Mouse (Mus musculus) WW6 (cell line): ENCODE measurements around the gene Nlrx1.

Experiments used
- DNase-seq: peaks from one replicate; pipeline ENCODE4 v3.0.0-alpha.2; 2013; ENCODE audit warnings: low read depth, low spot score

Nlrx1 gene

DNA sequence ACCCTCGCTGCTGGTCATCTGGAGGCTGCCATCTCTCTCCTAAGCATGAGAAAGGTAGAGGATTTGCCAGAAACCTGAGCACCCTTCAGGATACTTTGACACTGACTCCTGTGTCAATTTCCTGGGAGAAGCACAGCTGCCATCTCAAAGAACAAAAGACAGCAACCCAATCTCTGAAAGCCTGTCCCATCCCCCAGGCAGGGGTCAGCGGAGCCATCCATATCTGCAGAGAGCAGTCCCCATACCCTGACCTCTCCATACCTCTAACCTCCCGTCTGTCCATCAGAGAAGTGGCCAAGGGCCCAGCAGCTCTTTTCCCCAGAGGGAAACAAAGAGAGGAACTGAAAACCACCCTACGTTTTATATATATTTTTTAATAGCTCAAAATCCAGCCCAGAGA is 31.8 kb downstream of the Nlrx1 start:
- no peak for DNase-seq

DNA sequence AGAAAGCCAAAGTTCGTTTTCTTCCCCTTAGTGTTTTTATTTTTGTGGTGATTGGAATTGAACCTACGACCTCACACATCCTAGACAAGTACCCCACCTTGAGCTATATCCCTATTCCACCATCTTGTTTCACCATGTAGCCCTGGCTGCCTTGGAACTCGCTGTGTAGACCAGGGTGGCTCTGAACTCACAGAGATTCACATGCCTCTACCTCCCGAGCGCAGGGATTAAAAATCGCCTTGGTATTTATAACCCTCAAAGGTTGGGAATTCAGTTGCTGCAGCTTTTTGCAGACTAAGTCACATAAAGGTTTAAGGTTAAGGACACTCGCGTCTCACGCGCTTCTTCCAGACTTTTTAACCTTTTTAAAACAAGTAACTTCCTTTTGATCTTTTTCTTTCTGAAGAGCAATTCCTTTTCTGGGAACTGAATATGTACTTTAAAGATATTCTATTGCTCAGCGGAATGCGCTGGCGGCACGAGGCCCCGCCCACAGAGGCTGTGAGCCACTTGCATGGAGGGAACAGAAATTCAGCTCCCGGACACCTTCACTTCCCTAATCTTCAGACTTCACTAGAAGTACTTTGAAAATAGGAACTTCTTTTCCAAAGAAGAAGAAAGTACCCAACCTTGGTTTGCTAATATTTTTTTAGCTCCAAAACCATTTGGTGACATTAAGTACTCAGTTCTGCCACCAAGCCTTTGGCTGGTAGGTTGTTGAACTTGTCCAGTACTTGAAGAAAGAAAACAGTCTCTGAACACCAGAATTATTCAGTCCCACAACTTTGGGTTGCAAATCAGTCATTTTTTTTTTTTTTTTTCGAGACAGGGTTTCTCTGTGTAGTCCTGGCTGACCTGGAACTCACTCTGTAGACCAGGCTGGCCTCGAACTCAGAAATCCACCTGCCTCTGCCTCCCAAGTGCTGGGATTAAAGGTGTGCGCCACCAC is 33.6 kb downstream of the Nlrx1 start:
- no peak for DNase-seq

DNA sequence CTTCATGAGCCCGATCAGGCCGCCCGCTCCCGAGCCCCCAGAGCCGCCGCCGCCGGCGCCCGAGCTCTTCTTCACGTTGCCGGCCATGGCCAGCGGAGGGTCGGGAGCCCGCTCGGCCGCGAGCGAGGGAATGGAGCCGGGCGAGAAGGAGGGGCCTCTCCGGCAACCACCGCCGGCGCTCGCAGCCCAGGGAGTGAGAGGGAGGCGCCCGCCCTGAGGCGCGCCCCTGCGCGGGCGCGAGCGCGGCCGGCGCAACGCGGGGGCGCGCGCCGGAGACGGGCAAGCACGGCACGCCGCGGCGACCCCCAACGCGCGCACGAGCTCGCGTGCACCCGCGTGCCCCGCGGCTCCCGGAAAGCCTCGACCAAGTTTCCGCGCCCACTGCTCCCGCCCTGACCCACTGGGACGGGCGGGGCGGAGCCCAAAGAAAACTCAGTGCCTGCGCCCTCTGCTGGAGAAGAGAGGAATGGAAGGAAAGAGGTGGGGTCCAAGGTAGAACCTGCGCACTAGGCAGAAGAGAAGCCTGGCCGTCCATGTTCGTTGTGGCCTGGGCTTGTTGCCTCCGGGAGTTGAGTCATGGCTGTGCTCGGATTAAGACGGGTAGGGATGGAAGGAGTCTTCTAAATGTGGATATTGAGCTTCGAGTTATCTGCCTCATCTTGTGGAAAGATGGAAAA is 34.5 kb downstream of the Nlrx1 start, which contains the start of gene Cbl:
Cbl (minus strand) TSS at position 248 of the 677 bp plus-strand sequence.
- peak; percentile 94 for DNase-seq

DNA sequence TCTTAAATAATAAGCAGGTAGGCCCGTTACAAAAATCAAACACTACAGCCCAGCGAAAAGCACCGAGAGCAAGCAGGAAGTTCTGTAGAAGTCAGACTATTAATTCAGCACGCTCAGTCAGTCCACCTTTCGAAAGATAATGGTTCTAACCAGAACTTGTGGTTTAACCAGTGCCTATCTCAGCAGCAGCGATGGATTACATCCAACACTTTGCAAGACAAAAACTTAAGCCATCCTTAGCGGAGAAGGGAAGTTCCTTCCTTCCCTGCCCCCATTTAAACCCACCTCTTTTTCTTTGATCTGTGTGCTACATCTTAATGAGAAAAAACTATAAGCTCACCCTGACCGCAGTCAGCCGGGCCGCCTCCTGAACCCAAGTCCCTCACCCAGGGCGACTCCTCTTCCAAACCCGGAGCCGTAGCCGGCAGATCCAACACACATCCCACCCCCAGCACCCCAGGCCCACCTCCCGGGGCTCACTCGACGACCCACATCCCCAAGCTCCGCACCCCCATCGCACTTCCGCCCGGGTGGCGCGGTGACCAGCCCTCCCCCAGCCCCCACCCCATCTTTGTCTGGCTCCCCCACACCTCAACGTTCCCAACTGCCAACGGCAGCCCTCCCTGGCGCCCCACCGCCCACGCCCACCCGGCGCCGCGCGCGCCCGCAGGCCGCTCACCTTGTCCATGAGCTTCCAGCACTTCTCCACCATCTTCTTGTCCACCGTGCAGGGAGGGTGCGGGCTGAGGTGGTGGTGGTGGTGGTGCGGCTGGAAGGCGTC is 35.2 kb downstream of the Nlrx1 start:
- peak; percentile 46 for DNase-seq

DNA sequence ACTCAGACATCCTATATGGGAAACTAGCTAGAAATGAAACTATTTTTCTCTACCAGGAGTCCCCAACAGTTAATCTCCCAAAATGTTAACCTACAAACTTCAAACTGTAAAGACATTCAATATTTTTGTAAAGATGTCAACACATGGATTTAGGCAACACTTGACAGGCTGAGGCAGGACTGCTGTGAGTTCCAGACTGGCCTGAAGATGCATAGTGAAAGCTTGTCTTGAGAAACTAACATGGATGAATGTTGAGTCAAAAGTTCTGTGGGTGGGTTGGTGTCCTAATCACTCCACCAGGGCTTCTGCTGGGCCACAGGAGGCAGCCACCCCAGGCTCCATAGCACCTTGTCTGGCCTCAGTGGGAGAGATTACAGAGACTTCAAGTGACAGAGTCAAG is 36.8 kb downstream of the Nlrx1 start:
- no peak for DNase-seq

DNA sequence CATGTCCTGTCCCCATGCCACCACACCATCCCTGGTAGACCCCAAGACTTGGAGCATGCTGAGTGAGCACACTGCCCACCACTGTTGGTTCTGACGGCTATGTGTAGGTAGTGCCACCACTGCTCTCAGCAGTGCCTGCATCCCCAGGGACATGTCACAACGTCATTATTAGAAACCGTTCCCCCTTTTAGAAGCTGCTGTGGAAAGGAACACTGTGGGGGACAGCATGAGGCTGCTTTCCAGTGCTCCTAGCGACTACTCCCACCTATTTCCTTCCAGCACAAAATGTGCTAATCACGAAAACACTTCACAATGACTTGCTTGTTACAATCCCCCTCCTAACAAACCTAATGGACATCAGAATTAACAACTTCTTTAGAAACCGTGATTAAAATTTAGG is 42.4 kb downstream of the Nlrx1 start:
- DNase-seq, result no peak

DNA sequence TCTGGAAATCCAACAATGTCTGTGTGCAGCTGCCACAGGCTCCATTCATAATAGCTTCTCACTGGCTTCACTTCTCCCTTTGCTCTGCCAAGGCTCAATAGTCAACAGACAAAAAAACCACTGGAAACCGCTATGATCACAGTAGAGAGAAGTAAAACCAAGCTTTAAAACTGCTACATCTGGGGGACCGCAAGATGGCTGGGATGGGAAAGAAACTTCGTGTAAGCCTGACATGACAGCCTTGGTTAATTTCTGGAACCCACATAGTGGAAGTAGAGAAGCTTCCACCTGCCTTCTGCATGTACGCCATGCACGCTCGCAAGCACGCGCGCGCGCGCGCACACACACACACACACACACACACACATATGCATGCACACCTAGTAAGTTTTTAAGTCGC is 54.9 kb downstream of the Nlrx1 start:
- no peak for DNase-seq

DNA sequence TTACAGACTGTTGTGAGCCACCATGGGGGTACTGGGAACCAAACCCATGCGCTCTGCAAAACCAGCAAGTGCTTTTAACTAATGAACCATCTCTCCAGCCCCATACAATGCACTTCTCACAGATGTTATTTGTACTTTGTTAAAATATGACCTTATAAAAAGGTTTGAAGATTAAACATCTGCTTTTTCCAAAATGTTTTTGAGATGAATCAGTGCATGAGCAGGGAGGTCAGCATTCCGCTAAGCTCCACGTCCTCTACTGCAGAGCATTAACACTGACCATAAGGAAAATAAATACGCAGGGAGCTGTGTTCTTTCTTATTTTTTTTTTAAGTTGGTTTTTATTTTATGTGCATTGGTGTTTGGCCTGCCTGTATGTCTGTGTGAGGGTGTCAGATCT is 56.0 kb downstream of the Nlrx1 start:
- no peak for DNase-seq

DNA sequence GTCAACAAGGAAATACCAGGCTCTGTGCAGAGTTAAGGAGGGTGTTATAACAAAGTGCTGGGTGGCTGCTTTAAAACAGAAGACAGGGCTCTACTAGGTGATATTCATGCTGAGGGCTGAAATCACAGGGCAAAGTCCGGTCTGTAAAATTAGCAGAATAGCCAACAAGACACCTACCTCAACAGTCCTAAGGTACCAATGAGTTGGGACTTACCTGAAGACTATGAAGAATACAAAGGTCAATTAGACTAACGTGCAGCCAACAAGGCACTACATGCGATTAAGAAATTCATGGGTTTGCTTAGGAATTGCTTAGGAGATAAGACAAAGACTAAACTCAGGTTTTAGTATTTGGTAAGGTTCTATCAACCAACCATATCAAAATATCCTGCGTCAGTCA is 59.0 kb downstream of the Nlrx1 start:
- no peak for DNase-seq

DNA sequence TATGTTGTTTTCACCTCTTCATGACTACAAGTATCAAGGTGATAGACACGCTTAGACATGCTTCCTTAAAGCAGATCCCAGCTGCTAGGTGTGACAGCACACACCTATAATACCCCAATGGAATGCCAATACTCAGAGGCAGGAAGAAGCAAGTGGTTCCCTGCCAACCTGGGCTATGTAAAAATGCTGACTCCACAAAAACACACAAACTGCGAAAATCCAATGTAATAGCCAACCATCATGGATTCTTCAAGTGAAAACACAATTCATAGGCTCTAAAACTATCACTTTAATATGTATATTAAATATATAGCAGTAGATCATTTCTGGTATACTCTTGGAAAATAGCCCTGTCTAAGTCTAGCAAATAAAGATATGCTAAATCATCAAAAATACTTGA is 60.6 kb downstream of the Nlrx1 start:
- DNase-seq, result no peak
